Mouse (Mus musculus): ENCODE results near the gene Cfap65. TPM values are rescaled to one million over a fixed set of nuclear protein-coding genes. Genes with fewer than 3 reads are reported as not detected.

Cfap65 gene
- total RNA-seq, 2 experiments from 2014 or later: not detected

DNA sequence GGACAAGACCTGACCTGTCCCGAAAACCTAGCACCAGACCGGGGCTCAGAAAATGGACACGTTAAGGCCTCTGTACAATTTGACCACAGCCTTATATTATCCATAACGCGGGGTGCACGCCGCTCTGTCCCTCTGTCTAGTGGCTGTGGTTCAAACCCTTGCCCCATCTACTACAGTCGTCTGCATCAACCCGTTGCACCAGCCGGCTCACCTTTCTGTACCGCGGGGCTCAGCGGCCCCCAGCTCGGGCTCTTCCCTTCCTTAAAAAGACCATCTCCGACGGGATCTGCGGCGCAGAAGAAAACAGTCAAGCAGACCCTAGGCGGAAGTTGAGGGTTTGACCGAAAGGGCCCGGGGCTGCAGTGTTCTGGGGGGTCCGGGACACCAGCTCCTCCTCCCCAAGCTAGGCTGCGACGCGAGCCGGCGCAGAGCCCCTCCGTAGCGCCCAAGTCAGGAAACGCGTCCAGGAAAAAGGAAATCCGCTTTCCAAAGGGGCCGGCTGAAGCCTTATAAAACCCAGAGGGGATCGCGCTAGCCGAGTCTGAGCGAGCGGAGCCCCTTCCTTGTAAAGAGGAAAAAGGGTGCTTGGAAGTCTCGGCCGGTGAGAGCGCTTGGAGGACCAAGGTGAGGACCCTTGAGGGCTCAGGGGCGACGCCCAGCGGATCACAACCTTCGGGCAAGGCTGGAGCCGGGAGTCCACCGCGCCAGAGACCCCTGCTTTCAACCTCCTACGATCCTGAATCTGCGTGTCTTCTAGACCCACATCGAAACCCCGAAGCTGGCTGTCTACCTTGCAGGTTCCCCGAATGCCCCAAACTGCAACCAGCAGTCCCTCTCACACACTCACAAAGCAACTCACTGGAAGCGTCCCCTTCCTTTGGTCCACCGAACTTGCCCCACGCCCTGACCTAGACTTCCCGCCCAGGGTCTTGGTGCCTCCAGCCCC, 50.9 kb downstream of the Cfap65 start:
- DNase-seq (ENCODE audit: low spot score in 2 of 2): no peak

DNA sequence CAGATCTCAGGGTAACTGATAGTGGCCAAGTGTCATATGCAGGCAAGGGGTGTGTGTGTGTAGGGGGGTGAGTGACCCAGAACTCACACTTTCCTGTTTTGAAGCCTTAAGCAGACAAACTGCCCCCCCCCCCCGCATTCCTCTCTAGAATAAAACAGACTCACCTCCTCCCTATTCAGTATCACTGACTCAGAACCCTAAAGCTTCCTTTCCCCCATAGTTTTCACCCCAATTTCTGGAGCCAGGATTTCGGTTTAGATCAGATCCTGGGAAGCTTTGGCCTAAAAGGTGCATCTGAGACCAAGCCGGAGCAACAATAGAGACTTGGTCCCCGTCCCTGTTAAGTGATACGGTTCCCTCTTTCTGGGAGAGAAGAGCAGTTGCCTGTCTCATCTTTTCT, 52.0 kb downstream of the Cfap65 start:
- no peak for DNase-seq (ENCODE audit: low spot score in 2 of 2)

DNA sequence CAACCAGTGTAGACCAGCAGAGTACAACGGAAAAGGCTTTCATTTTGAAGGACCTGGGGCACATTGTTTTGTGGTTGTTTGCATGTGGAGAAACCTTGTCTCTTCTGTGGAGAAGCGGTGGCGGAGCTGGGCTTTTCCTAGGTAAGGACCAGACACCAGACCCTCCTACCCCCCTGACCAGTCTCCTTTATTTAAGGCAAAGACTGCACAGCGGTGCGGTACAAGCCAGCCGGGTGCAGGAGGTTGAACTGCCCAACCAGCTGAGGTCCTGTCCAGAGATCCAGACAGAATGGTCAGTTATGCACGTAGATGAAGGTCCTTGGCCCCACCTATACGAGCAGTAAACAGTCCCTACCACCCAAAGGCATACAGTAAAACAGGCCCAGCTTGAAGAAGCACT, 52.6 kb downstream of the Cfap65 start:
- no peak for DNase-seq (ENCODE audit: low spot score in 2 of 2)

DNA sequence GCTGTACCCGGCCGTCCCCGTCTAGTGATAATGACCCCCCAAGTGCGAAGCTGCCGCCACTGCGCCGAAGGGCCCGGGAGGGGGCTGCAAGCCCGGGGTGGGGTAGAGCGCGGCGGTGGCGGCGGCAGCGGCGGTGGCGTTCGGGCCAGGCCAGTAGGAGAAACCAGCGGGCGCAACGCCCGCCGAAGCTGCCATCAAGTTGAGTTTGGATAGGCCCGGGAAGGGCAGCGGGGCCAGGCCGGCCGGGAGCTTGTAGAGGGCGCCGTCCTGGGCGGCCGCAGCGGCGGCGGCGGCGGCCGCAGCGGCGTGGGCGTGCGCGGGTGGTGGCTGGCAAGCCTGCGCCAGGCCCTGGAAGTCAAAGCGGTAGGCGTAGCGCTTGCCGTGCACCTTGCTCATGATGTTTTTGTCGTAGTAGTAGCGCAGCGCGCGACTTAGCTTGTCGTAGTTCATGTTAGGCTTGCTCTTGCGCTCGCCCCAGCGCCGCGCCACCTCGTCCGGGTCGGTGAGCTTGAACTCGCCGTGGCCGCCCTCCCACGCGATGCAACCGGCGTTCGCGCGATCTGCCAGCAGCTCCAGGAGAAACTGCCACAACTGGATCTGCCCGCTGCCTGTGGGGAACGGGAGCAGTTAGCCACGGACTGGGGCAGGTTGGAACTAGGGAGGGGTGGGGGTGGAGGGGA, 53.2 kb downstream of the Cfap65 start:
- DNase-seq (ENCODE audit: low spot score in 2 of 2): no peak

DNA sequence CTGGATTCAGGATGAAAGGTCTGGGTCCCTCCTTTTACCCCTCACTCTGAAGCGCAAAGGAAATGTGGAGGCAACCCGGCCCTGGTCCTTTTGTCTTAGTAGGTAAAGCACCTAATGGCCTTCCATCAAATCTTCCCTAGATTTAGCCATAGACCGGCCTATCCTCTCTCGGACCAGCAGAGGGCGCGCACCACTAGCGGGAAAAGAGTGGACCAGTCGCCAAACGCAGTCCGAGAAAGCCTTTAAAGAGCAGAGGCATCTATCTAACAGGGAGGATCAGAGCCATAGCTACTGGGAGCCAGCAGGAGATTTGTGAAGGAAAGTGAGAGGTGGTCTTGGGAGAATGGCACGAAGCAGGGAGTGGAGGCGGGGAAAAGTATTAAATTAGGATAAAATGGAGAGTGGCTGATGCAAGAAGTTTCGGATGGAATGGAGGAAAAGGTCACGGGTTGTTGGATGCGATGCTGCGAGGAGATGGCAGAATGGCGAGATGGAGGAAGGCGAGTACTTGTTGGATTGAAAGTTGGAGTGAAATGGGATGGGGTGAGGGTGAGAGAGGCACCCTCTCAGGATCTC, 54.5 kb downstream of the Cfap65 start:
- DNase-seq (ENCODE audit: low spot score in 2 of 2): no peak

DNA sequence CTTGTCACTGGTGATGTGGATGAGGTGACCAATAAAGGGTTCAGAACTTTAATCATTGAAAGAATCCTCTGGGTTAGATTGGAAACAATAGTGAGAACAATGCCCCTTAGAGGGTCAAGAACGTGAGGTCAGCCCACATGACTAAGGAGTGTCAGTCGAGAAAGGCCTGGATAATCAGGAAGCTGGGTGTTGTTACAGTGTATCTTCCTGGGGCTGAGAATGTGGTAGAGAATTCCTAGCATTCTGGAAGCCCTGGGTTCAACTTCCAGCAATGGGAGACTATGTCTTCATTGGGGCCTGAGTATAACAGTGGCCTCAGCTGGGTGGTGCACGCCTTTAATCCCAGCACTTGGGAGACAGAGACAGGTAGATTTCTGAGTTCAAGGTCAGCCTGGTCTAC, 58.2 kb downstream of the Cfap65 start:
- DNase-seq (ENCODE audit: low spot score in 2 of 2): no peak

DNA sequence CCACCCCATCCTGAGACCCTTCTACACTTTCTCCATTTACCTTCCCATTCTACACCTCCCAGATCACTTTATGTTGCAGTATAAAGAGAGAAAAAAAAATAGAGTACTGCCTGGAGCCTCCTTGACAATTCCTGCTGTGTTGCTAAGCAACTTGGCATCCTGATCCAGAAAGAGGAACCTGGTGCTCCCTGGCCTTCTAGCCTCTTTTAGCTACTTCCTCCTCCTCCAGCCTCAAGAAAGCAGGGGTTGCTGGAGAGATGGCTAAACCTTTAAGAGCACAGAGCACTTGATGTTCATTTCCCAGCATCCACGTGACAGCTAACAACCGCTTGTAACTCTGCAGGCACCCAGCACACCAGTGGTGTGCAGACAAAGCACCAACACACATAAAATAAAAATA, 63.2 kb downstream of the Cfap65 start:
- DNase-seq (ENCODE audit: low spot score in 2 of 2): no peak

DNA sequence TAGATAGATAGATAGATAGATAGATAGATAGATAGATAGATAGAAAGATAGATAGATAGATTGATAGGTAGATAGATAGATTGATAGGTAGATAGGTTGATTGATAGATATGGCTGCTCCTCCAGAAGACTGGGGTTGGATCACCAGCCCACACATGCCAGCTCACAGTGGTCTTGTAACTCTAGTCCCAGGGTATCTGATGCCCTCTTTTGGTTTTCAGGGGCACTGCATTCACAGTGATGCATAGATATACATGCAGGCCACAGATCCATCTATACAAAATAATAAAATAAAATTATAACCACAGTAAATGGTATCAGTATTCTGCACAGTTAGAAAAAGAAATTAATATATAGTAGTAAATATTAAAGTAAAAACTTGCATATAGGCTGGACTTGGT, 73.6 kb downstream of the Cfap65 start:
- DNase-seq (ENCODE audit: low spot score in 2 of 2): no peak

DNA sequence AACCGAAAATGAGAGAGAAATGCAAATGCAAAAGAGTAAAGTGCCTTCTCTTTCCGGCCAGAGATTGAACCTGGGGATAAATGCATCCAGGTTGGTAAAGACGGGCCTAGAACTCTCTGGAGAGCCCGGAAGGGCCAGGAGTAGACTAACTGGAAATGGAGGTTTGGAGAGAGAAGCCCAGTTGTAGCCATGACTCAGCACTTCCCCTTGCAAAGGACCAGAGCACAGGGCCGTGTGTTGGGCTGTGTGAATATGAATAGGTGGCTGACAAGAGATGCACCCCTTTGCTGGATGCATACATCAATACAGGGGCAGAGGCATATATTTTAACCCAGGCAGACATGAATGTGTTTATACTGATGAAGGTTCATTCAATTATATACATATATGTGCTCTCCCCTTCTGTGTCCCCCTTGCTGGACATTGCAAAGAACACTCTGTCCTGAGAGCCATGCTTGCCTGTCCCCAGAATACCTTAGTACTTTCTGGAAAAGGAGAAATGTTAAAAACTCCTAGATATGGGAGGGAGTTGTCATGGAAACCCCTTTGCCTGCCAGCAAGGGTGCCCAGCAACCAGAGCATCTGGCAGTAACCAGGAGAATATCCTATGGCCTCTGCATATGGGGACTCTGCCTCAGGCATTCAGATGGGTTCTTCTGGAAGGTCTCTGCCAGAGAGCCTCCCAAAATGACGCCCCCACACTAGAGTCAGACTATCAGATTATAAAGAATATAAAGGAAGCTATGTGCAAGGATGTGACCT, 76.0 kb downstream of the Cfap65 start:
- no peak for DNase-seq (ENCODE audit: low spot score in 2 of 2)

DNA sequence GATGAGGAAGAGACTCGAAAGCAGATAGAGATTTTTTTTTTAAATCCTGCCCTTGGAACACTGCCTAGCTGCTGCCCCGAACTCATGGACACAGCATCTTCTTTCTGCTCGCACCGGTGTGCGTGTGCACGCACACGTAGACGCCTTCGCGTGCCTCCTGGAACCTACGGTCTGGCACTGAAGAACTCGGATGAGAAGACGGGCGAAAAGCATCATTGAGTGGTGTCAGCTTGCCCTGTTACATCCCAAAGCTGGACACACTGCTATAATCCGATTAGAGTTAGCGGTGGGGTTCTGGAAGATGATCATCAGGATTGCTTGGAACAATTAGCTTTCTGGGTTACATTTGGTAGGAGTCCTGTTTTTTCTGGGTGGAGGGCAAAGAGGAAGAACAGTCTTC, 76.6 kb downstream of the Cfap65 start:
- no peak for DNase-seq (ENCODE audit: low spot score in 2 of 2)

DNA sequence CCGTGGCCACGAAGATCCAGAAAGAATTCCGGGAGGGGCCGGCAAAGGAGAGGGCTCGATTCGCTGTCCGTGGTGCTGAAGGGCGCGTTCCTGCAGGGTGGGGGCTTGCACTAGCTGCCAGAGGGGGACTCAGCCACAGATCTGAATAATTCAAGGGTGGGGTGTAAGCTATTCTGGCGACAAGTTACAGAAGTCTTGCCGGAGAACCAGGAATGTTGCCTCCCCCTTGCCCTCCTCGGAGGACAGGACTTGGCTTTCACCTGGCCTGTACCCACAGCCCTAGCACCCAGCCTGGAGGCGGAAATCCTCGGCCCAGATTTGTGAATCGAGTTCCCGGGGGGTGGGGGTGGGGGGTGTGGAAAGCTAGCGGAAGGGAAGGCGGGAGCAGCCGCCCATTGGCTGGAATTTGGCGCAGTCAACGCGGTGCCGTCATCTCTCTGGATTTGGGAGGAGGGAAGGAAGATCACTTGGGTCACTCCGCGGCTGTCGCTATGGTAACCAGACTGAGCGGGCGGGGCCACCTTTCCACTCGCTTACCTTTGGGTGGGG, 77.2 kb downstream of the Cfap65 start:
- DNase-seq (ENCODE audit: low spot score in 2 of 2): peak; percentile 33 to 35

DNA sequence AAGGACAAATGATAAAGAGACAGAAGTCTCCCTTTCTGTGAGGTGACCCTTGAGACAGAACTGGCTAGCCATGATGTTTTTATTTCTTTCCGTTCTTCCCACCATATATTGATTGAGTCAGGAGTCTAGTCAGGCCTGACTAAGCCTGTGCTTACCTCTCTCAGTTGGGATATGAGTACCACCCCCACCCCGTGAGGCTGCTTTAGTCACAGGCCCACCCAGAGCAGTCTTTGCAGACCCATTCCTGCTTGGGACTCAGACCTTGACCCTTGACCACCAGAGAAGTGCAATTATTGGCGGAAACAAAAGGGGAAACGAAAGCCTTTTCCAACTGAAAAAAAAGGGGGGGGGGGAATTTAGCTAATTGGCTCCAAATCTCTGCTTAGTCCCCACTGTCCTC, 77.7 kb downstream of the Cfap65 start:
- no peak for DNase-seq (ENCODE audit: low spot score in 2 of 2)

DNA sequence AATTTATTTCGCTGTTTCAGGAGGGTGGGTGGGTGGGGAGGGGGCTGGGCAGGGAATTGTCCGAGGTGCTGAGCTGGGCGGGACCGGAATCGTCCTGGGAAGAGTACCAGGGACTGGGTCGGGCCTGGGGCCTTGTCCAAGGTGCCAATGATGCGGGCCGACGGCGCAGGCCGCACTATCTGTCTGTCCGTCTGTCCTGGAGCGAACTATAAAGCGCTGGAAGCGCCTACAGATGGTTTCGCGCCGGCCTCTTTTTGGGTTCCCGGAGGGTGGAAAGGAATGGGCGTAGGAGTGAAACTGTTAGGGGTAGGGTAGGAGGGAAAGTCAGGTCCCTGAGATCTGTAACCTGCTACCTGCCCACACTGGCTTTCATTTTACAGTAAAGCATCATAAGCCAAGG, 78.2 kb downstream of the Cfap65 start:
- no peak for DNase-seq (ENCODE audit: low spot score in 2 of 2)

DNA sequence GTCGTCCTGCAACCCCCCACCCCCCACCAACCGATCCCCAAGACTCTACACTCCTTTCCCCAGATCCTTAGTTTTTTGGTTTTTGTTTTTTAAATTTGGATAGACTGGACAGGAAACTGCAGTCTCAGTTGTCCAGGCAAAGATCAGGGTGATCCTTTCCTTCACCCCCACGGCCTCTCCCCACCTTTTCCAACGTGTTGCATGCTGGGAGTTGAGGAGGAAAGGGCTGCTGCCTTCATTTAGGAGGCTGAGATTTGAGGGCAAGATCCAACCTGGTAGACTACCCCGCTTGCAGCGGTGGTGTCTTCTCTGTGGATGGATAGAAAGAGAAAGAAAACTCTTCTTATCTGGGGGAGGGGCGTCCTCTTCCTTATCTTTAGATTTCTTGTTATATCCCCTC, 78.6 kb downstream of the Cfap65 start:
- DNase-seq (ENCODE audit: low spot score in 2 of 2): no peak

DNA sequence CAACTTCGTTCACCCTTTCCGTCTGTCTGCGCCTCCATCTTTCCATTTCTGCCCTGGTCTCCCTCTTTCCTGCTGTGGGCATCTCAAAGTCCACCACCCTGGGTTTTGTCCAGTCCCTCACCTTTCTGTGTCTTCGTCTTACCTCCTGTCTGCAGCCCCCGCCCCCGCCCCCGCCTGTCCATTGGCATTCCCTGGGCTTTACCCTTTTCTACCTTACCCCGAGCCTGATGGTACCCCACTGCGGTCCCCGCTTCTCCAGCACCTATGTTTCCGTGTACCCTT, 79.0 kb downstream of the Cfap65 start:
- no peak for DNase-seq (ENCODE audit: low spot score in 2 of 2)

DNA sequence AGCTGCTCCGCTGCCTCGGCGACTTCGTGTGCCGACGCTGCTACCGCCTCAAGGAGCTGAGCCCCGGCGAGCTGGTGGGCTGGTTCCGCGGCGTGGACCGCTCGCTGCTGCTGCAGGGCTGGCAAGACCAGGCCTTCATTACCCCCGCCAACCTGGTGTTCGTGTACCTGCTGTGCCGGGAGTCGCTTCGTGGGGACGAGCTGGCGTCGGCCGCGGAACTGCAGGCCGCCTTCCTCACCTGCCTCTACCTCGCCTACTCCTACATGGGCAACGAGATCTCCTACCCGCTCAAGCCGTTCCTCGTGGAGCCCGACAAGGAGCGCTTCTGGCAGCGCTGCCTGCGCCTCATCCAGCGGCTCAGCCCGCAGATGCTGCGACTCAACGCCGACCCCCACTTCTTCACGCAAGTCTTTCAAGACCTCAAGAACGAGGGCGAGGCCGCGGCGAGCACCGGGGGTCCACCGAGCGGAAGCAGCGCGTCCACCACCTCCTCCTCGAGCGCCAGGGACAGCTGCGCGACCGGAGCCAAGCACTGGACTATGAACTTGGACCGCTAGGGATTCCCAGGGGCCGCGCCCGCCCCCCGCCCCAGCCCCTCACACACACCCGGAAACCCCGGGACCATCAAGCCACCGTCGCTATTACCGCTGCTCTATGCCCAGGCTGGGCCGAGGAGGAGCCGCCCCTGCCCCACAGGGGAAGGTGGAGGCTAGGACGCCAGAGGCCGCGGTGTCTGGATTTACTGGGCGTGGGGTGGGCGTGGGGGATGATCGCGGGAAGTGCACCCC, 79.6 kb downstream of the Cfap65 start:
- DNase-seq (ENCODE audit: low spot score in 2 of 2): no peak

DNA sequence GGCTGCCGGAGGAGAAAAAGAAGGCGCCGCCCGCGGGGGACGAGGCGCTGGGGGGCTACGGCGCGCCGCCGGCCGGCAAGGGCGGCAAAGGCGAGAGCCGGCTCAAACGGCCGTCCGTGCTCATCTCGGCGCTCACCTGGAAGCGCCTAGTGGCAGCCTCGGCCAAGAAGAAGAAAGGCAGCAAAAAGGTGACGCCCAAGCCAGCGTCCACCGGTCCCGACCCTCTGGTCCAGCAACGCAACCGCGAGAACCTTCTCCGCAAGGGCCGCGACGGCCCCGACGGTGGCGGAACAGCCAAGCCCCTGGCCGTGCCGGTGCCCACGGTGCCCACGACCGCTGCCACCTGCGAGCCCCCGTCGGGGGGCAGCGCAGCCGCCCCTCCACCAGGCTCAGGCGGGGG, 80.2 kb downstream of the Cfap65 start:
- no peak for DNase-seq (ENCODE audit: low spot score in 2 of 2)

DNA sequence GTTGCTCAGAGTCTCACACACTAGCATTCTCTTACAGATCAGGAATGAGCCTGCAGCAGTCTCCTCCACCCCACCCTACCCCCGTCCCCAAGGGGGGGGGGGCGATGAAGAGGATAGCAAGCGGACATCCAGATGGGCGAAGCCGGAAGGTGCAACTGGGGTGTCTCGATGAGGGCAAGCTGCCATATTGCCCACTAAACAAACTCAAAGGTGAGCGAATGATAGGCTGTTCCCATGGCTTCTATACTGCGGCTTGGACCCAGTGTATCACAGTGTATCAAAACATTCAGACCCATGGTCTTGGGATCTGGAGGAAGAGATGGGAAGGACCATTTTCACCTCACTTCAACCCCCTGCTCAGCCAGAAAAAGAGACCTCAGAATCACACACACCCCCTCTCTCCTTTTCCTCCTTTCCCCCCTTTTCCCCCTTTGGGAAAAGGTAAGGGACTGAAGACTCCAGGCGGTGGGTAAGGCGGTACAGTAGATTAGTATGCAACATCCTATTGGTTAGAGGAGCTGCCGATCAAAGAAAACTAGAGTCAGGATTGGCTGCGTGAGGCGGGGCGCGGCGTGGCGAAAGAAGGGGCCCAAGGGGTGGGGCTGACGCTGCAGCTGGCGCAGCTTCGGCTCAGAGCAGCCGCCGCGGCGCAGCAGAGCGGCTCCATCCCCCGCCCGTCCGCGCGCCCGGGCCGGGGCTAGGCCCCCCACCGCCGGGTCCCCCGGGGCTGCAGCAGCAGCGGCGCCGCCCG, 80.9 kb downstream of the Cfap65 start, which contains the start of gene Cdk5r2:
Cdk5r2 (plus strand) TSS at position 629 of the 751 bp plus-strand sequence.
- peak; percentile 49 to 58 for DNase-seq (ENCODE audit: low spot score in 2 of 2)
